Mouse (Mus musculus) heart, adult 2 months (tissue): ENCODE results near the gene Phf21b. TPM values are rescaled to one million over a fixed set of nuclear protein-coding genes. Genes with fewer than 3 reads are reported as not detected.
A peak's percentile ranks its signal among the peaks of the same experiment; 100 is the strongest.

ENCODE experiments used
- DNase-seq, 2 experiments: peaks; one replicate each; pipeline ENCODE4 v3.0.0; 2021
- H3K27ac ChIP-seq: fragments of 200-600 bp; 2 replicates; pipeline ENCODE4 v1.8.1; 2022
- H3K27me3 ChIP-seq: fragments of 200-500 bp; 2 replicates; pipeline ENCODE4 v1.6.1; 2012; ENCODE audit warnings: mild to moderate bottlenecking, low read length, inconsistent platforms, mixed read lengths; ENCODE audit not compliant: control insufficient read depth, insufficient read depth
- H3K36me3 ChIP-seq: fragments of 200-500 bp; 2 replicates; pipeline ENCODE4 v1.6.1; 2012; ENCODE audit warnings: low read length, inconsistent platforms; ENCODE audit not compliant: control insufficient read depth, insufficient read depth
- H3K4me1 ChIP-seq: fragments of 200-500 bp; 2 replicates; pipeline ENCODE4 v1.6.1; 2011; ENCODE audit warnings: low read length; ENCODE audit not compliant: control insufficient read depth, insufficient read depth
- H3K4me3 ChIP-seq: fragments of 200-600 bp; 2 replicates; pipeline ENCODE4 v1.8.1; 2022
- H3K79me2 ChIP-seq: fragments of 200-500 bp; replicated peaks from 2 replicates; pipeline ENCODE4 v1.6.1; 2012; ENCODE audit warnings: mild to moderate bottlenecking, inconsistent platforms, low read length, moderate library complexity, mixed read lengths; ENCODE audit not compliant: control insufficient read depth, insufficient read depth
- H3K9ac ChIP-seq: fragments of 200-500 bp; 2 replicates; pipeline ENCODE4 v1.6.1; 2012; ENCODE audit warnings: low read depth, mild to moderate bottlenecking, control low read depth, inconsistent platforms, low read length, mixed read lengths
- CTCF ChIP-seq: fragments of 200-600 bp; IDR thresholded peaks from 2 replicates; pipeline ENCODE4 v1.8.1; 2022; ENCODE audit warnings: antibody characterized with exemption, mild to moderate bottlenecking, moderate library complexity
- EP300 ChIP-seq: fragments of 200-500 bp; IDR thresholded peaks from 2 replicates; pipeline ENCODE4 v1.6.1; 2011; ENCODE audit warnings: low read depth, low read length, control low read depth; ENCODE audit not compliant: insufficient read depth
- POLR2A ChIP-seq: fragments of 200-500 bp; IDR thresholded peaks from 2 replicates; pipeline ENCODE4 v1.6.1; 2011; ENCODE audit warnings: mild to moderate bottlenecking, low read depth, low read length, control low read depth; ENCODE audit not compliant: insufficient read depth
- WGBS: fragments of 180-500 bp; shearing (Covaris S2); methylation state at CpG from one replicate; pipeline ENCODE4 v1.1.7; 2018; 5-methylcytosine and 5-hydroxymethylcytosine counted together
- intact Hi-C: fragments of 180-260 bp; cut with DNase I; formaldehyde crosslinking; loops from one replicate; pipeline ENCODE4 v1.15.1; 2025
- polyA plus RNA-seq: library from polyadenylated mRNA; depleted of rRNA; stranded (reverse); fragments of >200 nt; gene quantifications from 2 replicates; pipeline ENCODE4 v1.2.3, GENCODE M21; 2012
- total RNA-seq, 2 experiments: library from RNA; stranded (reverse); gene quantifications; 2 replicates each; pipeline ENCODE4 v1.2.3; 2021

Phf21b gene
- total and polyA plus RNA-seq, 3 experiments = 1.1 to 3.3 (median 1.1) TPM

- intact Hi-C loops = no loop called here
- H3K4me1 ChIP-seq = no peaks in the 10 kb centered on the region
- no peak overlapping the region for H3K9ac ChIP-seq
- no peaks in the 10 kb centered on the region for H3K36me3 ChIP-seq
- WGBS = 82% methylated on average over 8 of the region's 8 CpGs
- no peaks in the 10 kb centered on the region for H3K27me3 ChIP-seq
- TF ChIP-seq POLR2A (no peak), EP300 (no peak), CTCF (no peak)
- no peak for DNase-seq
- no peaks in the 10 kb centered on the region for H3K79me2 ChIP-seq
- no peak overlapping the region for H3K27ac ChIP-seq
- no peak overlapping the region for H3K4me3 ChIP-seq
Measured at GRCm38 (mm10) chr15:84861911-84862310, 6.1 kb upstream of the Phf21b start.

- Histone ChIP-seq H3K36me3 (no peaks in the 10 kb centered on the region), H3K27me3 (no peaks in the 10 kb centered on the region), H3K4me3 (no peak overlapping the region), H3K4me1 (no peaks in the 10 kb centered on the region), H3K27ac (no peak overlapping the region), H3K9ac (no peak overlapping the region), H3K79me2 (no peaks in the 10 kb centered on the region)
- 73% methylated on average over 2 of the region's 2 CpGs for WGBS
- no peak for TF ChIP-seq EP300
- no peak for TF ChIP-seq CTCF
- TF ChIP-seq POLR2A = no peak
- intact Hi-C loops = loop anchor here (2.0 to 10.0 kb wide), 3 partner anchors 35 to 143 kb away; partner anchors contain the start of gene Nup50
- no peak for DNase-seq
Measured at GRCm38 (mm10) chr15:84857623-84858022, 1.8 kb upstream of the Phf21b start.

- Histone ChIP-seq H3K4me1 (no peaks in the 10 kb centered on the region), H3K27me3 (no peaks in the 10 kb centered on the region), H3K27ac (peak overlapping the region; percentile 89), H3K36me3 (no peaks in the 10 kb centered on the region), H3K4me3 (peak overlapping the region; percentile 71), H3K9ac (peak overlapping the region; percentile 78), H3K79me2 (no peaks in the 10 kb centered on the region)
- intact Hi-C loops = loop anchor here (2.0 to 10.0 kb wide), 3 partner anchors 26 to 140 kb away; partner anchors contain the start of gene 5031439G07Rik
- TF ChIP-seq POLR2A = no peak
- no peak for TF ChIP-seq CTCF
- TF ChIP-seq EP300 = no peak
- WGBS = 1% methylated on average over 85 of the region's 88 CpGs
- DNase-seq = peak; percentile 12 to 71
Measured at GRCm38 (mm10) chr15:84854921-84855901, 638 bp downstream of the Phf21b start.

GRCm38 (mm10) chr15:84854171-84854811, 1.6 kb downstream of the Phf21b start:
- H3K4me3 ChIP-seq = peak overlapping the region; percentile 71
- no peaks in the 10 kb centered on the region for H3K4me1 ChIP-seq
- no peak for TF ChIP-seq EP300
- TF ChIP-seq POLR2A = no peak
- TF ChIP-seq CTCF = no peak
- no peak overlapping the region; the same call in 1 of the 2 replicates for H3K27ac ChIP-seq
- peak overlapping the region; percentile 3; the same call in 1 of the 2 replicates for H3K9ac ChIP-seq
- H3K27me3 ChIP-seq = no peaks in the 10 kb centered on the region
- under 1% methylated on average over 49 of the region's 49 CpGs for WGBS
- H3K36me3 ChIP-seq = no peaks in the 10 kb centered on the region
- peak in 1 of 2 experiments; percentile 29 for DNase-seq
- 0 out of 2 replicates have a peak, but pooled peaks cover 2% of the 10 kb centered on the region for H3K79me2 ChIP-seq
- intact Hi-C loops = loop anchor here (2.0 to 10.0 kb wide), 3 partner anchors 25 to 139 kb away; partner anchors contain the start of gene 5031439G07Rik

GRCm38 (mm10) chr15:84853261-84854137, 2.4 kb downstream of the Phf21b start:
- Histone ChIP-seq H3K36me3 (no peaks in the 10 kb centered on the region), H3K79me2 (peaks cover 3% of the 10 kb centered on the region; the same call in 1 of the 2 replicates), H3K9ac (peak overlapping the region; percentile 92), H3K27ac (peak overlapping the region; percentile 87), H3K4me1 (no peaks in the 10 kb centered on the region), H3K4me3 (peak overlapping the region; percentile 71), H3K27me3 (no peaks in the 10 kb centered on the region)
- intact Hi-C loops = loop anchor here (2.0 to 10.0 kb wide), 4 partner anchors 25 to 139 kb away; partner anchors contain the start of gene 5031439G07Rik
- 2% methylated on average over 82 of the region's 84 CpGs for WGBS
- no peak for TF ChIP-seq EP300
- no peak for TF ChIP-seq POLR2A
- TF ChIP-seq CTCF = 0 out of 2 replicates have a peak, but pooled peaks have one; percentile 2
- peak; percentile 83 to 85 for DNase-seq
